8 mouse cellular contexts compared by ENCODE assay signal in genomic region chr8:47414258-47414525, GRCm38 (mm10). TPM values are rescaled to one million over a fixed set of nuclear protein-coding genes. Genes with fewer than 3 reads are reported as not detected.
DNase-seq lines count a peak whose midpoint lies in the region; ATAC-seq and TF ChIP-seq lines count a peak whose summit lies in the region.
"Not testable (repeated sequence)": the region's sequence is repeated elsewhere in the genome, so short reads cannot be mapped to it uniquely, and the experiment has no call there.

No protein-coding gene starts in this region.

- peak; percentile 5; the same call in 1 of the 2 replicates for ATAC-seq in forebrain, embryonic 16.5 days
- not testable (repeated sequence) for ATAC-seq in kidney, embryonic 16.5 days (ENCODE audit: low FRiP score, low TSS enrichment); limb, embryonic 12.5 days (ENCODE audit: insufficient number of reproducible peaks, insufficient read depth, low FRiP score, low TSS enrichment, low read depth); midbrain, embryonic 14.5 days (ENCODE audit: low FRiP score, low TSS enrichment); stomach, postnatal 0 days (ENCODE audit: low FRiP score, low TSS enrichment)
- ATAC-seq in lung, embryonic 14.5 days (ENCODE audit: insufficient read depth): peak; percentile 11; the same call in 1 of the 2 replicates

- peaks cover 25% of the 10 kb centered on the region for H3K27me3 ChIP-seq in forebrain, embryonic 16.5 days (replicated peaks; ENCODE audit: control insufficient read depth, insufficient read depth, low read length)
- peaks cover 74% of the 10 kb centered on the region for H3K27me3 ChIP-seq in hindbrain, embryonic 10.5 days (ENCODE audit: insufficient read depth, poor library complexity, severe bottlenecking)
- H3K27me3 ChIP-seq in kidney, embryonic 16.5 days (ENCODE audit: insufficient read depth, low read length): peaks cover 29% of the 10 kb centered on the region
- H3K27me3 ChIP-seq in limb, embryonic 12.5 days: peaks cover 67% of the 10 kb centered on the region
- H3K27me3 ChIP-seq in lung, embryonic 14.5 days (ENCODE audit: insufficient read depth, low read length): peaks cover 39% of the 10 kb centered on the region
- H3K27me3 ChIP-seq in midbrain, embryonic 14.5 days (ENCODE audit: control insufficient read depth, insufficient read depth, low read length): peaks cover 56% of the 10 kb centered on the region
- not testable (repeated sequence) for H3K27me3 ChIP-seq in stomach, postnatal 0 days (ENCODE audit: control insufficient read depth, insufficient read depth, low read length)

- not testable (repeated sequence) for H3K9me3 ChIP-seq in forebrain, embryonic 16.5 days (ENCODE audit: control insufficient read depth, low read length); hindbrain, embryonic 10.5 days; kidney, embryonic 16.5 days (ENCODE audit: low read length); limb, embryonic 12.5 days; lung, embryonic 14.5 days (ENCODE audit: low read depth, low read length); midbrain, embryonic 14.5 days (ENCODE audit: control insufficient read depth, low read length); stomach, postnatal 0 days (ENCODE audit: control insufficient read depth, low read length)

- TF ChIP-seq EP300 in stomach, postnatal 0 days (optimal IDR thresholded peaks at IDR 0.05): not testable (repeated sequence)

- peaks cover 24% of the 10 kb centered on the region for H3K4me1 ChIP-seq in forebrain, embryonic 16.5 days (replicated peaks; ENCODE audit: control insufficient read depth, insufficient read depth, low read length)
- H3K4me1 ChIP-seq in hindbrain, embryonic 10.5 days (replicated peaks): peaks cover 42% of the 10 kb centered on the region
- H3K4me1 ChIP-seq in kidney, embryonic 16.5 days (ENCODE audit: insufficient read depth, low read length); lung, embryonic 14.5 days (ENCODE audit: insufficient read depth); stomach, postnatal 0 days (replicated peaks; ENCODE audit: control insufficient read depth, insufficient read depth): not testable (repeated sequence)
- peaks cover 31% of the 10 kb centered on the region for H3K4me1 ChIP-seq in limb, embryonic 12.5 days (replicated peaks)
- H3K4me1 ChIP-seq in midbrain, embryonic 14.5 days (ENCODE audit: control insufficient read depth, insufficient read depth, low read length): peaks cover 19% of the 10 kb centered on the region

- TF ChIP-seq CTCF in lung, embryonic 14.5 days (IDR thresholded peaks at IDR 0.05; ENCODE audit: low read depth); stomach, postnatal 0 days (IDR thresholded peaks at IDR 0.05; ENCODE audit: low read depth): not testable (repeated sequence)

- H3K36me3 ChIP-seq in forebrain, embryonic 16.5 days (ENCODE audit: control insufficient read depth, insufficient read depth); hindbrain, embryonic 10.5 days; kidney, embryonic 16.5 days (ENCODE audit: insufficient read depth, low read length); limb, embryonic 12.5 days; lung, embryonic 14.5 days (ENCODE audit: insufficient read depth); midbrain, embryonic 14.5 days (ENCODE audit: control insufficient read depth, insufficient read depth, low read length); stomach, postnatal 0 days (ENCODE audit: control insufficient read depth, insufficient read depth, low read length): not testable (repeated sequence)

- not testable (repeated sequence) for H3K27ac ChIP-seq in forebrain, embryonic 16.5 days (ENCODE audit: low read length); hindbrain, embryonic 10.5 days; limb, embryonic 12.5 days; lung, embryonic 14.5 days (ENCODE audit: low read depth); midbrain, embryonic 14.5 days (replicated peaks; ENCODE audit: low read depth, low read length); stomach, postnatal 0 days (replicated peaks)
- H3K27ac ChIP-seq in kidney, embryonic 16.5 days (ENCODE audit: low read length): peak overlapping the region; percentile 76; the same call in 1 of the 2 replicates

- H3K9ac ChIP-seq in forebrain, embryonic 16.5 days (replicated peaks; ENCODE audit: low read depth, low read length); limb, embryonic 12.5 days (replicated peaks); lung, embryonic 14.5 days; midbrain, embryonic 14.5 days (replicated peaks; ENCODE audit: low read length); stomach, postnatal 0 days (ENCODE audit: low read length): not testable (repeated sequence)
- peak overlapping the region; percentile 39 for H3K9ac ChIP-seq in kidney, embryonic 16.5 days (replicated peaks; ENCODE audit: low read length)

- WGBS in forebrain, embryonic 16.5 days: 5% methylated on average over 8 of the region's 8 CpGs
- WGBS in hindbrain, embryonic 10.5 days: 0% methylated on average over 8 of the region's 8 CpGs
- 2% methylated on average over 8 of the region's 8 CpGs for whole genome bisulfite sequencing in kidney, embryonic 16.5 days
- WGBS in limb, embryonic 12.5 days: under 1% methylated on average over 8 of the region's 8 CpGs
- 0% methylated on average over 8 of the region's 8 CpGs for WGBS in lung, embryonic 14.5 days
- 2% methylated on average over 8 of the region's 8 CpGs for WGBS in midbrain, embryonic 14.5 days
- WGBS in stomach, postnatal 0 days: 6% methylated on average over 8 of the region's 8 CpGs

- H3K4me2 ChIP-seq in forebrain, embryonic 16.5 days (ENCODE audit: low read length): peak overlapping the region; percentile 98
- peak overlapping the region; percentile 88 for H3K4me2 ChIP-seq in kidney, embryonic 16.5 days (replicated peaks; ENCODE audit: low read depth, low read length)
- H3K4me2 ChIP-seq in limb, embryonic 12.5 days: peak overlapping the region; percentile 96
- peak overlapping the region; percentile 90 for H3K4me2 ChIP-seq in lung, embryonic 14.5 days
- H3K4me2 ChIP-seq in midbrain, embryonic 14.5 days (ENCODE audit: low read length): peak overlapping the region; percentile 97
- H3K4me2 ChIP-seq in stomach, postnatal 0 days (replicated peaks; ENCODE audit: low read depth): peak overlapping the region; percentile 95

- DNase-seq in embryo, embryonic 10 days (ENCODE audit: low spot score): peak; percentile 51
- peak; percentile 27 for DNase-seq in hindbrain, embryonic 10.5 days (ENCODE audit: low spot score)
- DNase-seq in lung, embryonic 14.5 days: not testable (repeated sequence)
- peak; percentile 33 for DNase-seq in midbrain, embryonic 14.5 days
- DNase-seq in stomach, postnatal 0 days (ENCODE audit: low spot score): peak; percentile 29

- peak overlapping the region; percentile 73 for H3K4me3 ChIP-seq in forebrain, embryonic 16.5 days (replicated peaks; ENCODE audit: low read length)
- H3K4me3 ChIP-seq in hindbrain, embryonic 10.5 days: peak overlapping the region; percentile 72
- peak overlapping the region; percentile 87 for H3K4me3 ChIP-seq in kidney, embryonic 16.5 days (ENCODE audit: low read length)
- peak overlapping the region; percentile 70 for H3K4me3 ChIP-seq in limb, embryonic 12.5 days (replicated peaks)
- peak overlapping the region; percentile 70 for H3K4me3 ChIP-seq in lung, embryonic 14.5 days (ENCODE audit: low read depth, low read length)
- H3K4me3 ChIP-seq in midbrain, embryonic 14.5 days (replicated peaks; ENCODE audit: low read depth, low read length): peak overlapping the region; percentile 52; the same call in 1 of the 2 replicates
- H3K4me3 ChIP-seq in stomach, postnatal 0 days (ENCODE audit: low read depth, low read length): not testable (repeated sequence)

RNA-seq across cellular contexts. Expression of gene Stox2, which starts 32.0 kb away (rescaled TPM):
- 42.1 and 43.5 TPM in 2 replicates for polyA plus RNA-seq in forebrain, embryonic 16.5 days (2015; fragmentation: Nextera tagmentation; extraction: Ambion mirVana)
- polyA plus RNA-seq in hindbrain, embryonic 10.5 days (2016; fragmentation: Nextera tagmentation; extraction: Ambion mirVana): 18.4 and 23.2 TPM in 2 replicates
- 9.4 and 13.8 TPM in 2 replicates for polyA plus RNA-seq in kidney, embryonic 16.5 days (2015; fragmentation: Nextera tagmentation; extraction: Ambion mirVana)
- 24.5 and 25.0 TPM in 2 replicates for polyA plus RNA-seq in limb, embryonic 12.5 days (2016; fragmentation: Nextera tagmentation; extraction: Ambion mirVana)
- polyA plus RNA-seq in lung, embryonic 14.5 days (2014; fragmentation: Nextera tagmentation; extraction: Ambion mirVana): 11.7 and 11.9 TPM in 2 replicates
- 53.2 and 53.9 TPM in 2 replicates for polyA plus RNA-seq in midbrain, embryonic 14.5 days (2014; fragmentation: Nextera tagmentation; extraction: Ambion mirVana)
- polyA plus RNA-seq in stomach, postnatal 0 days (2015; fragmentation: Nextera tagmentation; extraction: Ambion mirVana): 5.1 and 5.7 TPM in 2 replicates
